Mouse (Mus musculus) olfactory bulb, adult 2 months (tissue): Measurements from ENCODE around the gene Plekhd1. TPM values are rescaled to one million over a fixed set of nuclear protein-coding genes. Genes with fewer than 3 reads are reported as not detected.

Experiments used
- H3K27ac ChIP-seq: fragments of 200-500 bp; 2 replicates; pipeline ENCODE4 v1.5.1; 2012; ENCODE audit warnings: low read depth, low read length; ENCODE audit not compliant: insufficient read depth
- H3K4me1 ChIP-seq: fragments of 200-500 bp; 2 replicates; pipeline ENCODE4 v1.6.1; 2012; ENCODE audit warnings: low read length; ENCODE audit not compliant: control insufficient read depth, insufficient read depth
- H3K4me3 ChIP-seq: fragments of 200-500 bp; 2 replicates; pipeline ENCODE4 v1.5.1; 2012; ENCODE audit warnings: mild to moderate bottlenecking, low read depth, low read length, moderate library complexity; ENCODE audit not compliant: insufficient read depth
- CTCF ChIP-seq: fragments of 200-500 bp; IDR thresholded peaks from 2 replicates; pipeline ENCODE4 v1.5.1; 2012; ENCODE audit warnings: low read depth, mild to moderate bottlenecking, low read length, moderate library complexity; ENCODE audit not compliant: insufficient read depth
- POLR2A ChIP-seq: fragments of 200-500 bp; IDR thresholded peaks from 2 replicates; pipeline ENCODE4 v1.6.1; 2012; ENCODE audit warnings: mild to moderate bottlenecking, low read depth, low read length, moderate library complexity; ENCODE audit not compliant: insufficient read depth
- WGBS: fragments of 180-500 bp; shearing (Covaris S2); methylation state at CpG from one replicate; pipeline ENCODE4 v1.1.7; 2018; 5-methylcytosine and 5-hydroxymethylcytosine counted together
- polyA plus RNA-seq: library from polyadenylated mRNA; stranded (reverse); fragments of >200 nt; gene quantifications from 2 replicates; pipeline ENCODE4 v1.2.4, GENCODE M21; 2012; ENCODE audit warnings: low replicate concordance; ENCODE audit not compliant: missing spikeins, insufficient read depth, insufficient read length

The Plekhd1 gene
- polyA plus RNA-seq, 1 experiment, result not detected

DNA sequence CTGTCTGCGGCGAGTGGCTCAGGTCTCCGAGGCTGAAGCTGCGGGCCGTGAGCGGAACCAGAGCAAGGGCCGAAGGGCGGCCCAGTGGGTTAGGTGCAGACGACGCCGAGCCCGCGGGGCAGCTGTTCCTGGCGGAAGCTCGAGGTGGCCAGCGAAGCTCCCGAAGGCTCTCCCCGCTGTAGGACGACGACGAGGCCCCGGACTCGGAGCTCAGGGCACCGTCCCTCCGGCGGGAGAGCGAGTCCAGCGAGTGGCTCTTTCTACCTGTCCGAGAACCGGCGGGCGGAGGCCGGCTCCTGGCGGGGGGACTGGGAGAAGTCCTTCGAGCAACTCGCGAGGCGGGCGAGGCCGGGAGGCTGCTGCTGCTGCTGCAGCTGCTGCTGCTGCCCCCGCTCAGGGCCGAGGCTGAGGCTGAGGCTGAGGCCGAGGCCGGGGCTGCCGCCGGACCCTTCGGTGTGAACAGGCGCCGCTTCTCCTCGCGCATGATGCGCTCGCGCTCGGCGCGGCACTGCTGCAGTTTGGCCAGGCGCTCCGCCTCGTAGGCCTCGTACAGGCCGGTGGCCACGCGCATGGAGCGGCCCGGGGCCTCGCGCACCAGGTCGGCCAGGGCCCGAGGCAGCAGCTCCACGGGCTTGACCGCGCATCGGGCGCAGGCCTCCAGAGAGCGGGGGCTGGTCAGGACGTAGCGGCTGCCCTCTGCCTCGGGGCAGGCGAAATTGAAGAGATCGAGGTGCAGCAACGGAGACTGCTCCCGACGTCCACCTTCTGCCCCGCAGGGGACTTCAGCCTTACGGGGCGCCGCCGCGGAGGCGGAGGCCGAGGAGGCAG, 66.4 kb downstream of the Plekhd1 start:
- TF ChIP-seq POLR2A, result no peak
- no peak for TF ChIP-seq CTCF
- Histone ChIP-seq H3K4me1 (peaks cover 19% of the 10 kb centered on the region), H3K27ac (peak overlapping the region; percentile 87), H3K4me3 (peak overlapping the region; percentile 74)
- 52% methylated on average over 92 of the region's 92 CpGs for WGBS

DNA sequence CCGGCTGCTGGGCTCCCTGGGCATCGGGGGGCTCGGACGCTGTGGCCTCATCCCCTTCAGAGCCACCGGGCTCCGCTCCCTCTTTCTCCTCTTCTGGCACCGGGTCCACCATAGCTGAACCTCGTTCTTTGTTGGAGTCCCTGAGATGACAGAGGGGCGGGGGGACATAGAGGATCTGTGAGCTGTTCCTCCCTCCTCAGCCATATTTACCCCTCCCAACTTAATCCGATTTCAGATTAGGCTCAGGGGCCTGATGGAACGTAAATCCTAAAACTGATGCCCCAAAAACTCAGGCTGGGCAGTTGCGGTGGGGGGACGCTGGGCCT, 67.0 kb downstream of the Plekhd1 start:
- H3K4me3 ChIP-seq, result peak overlapping the region; percentile 74
- 5% methylated on average over 13 of the region's 13 CpGs for WGBS
- H3K27ac ChIP-seq, result peak overlapping the region; percentile 87
- TF ChIP-seq CTCF (no peak), POLR2A (no peak)
- H3K4me1 ChIP-seq, result peaks cover 19% of the 10 kb centered on the region

DNA sequence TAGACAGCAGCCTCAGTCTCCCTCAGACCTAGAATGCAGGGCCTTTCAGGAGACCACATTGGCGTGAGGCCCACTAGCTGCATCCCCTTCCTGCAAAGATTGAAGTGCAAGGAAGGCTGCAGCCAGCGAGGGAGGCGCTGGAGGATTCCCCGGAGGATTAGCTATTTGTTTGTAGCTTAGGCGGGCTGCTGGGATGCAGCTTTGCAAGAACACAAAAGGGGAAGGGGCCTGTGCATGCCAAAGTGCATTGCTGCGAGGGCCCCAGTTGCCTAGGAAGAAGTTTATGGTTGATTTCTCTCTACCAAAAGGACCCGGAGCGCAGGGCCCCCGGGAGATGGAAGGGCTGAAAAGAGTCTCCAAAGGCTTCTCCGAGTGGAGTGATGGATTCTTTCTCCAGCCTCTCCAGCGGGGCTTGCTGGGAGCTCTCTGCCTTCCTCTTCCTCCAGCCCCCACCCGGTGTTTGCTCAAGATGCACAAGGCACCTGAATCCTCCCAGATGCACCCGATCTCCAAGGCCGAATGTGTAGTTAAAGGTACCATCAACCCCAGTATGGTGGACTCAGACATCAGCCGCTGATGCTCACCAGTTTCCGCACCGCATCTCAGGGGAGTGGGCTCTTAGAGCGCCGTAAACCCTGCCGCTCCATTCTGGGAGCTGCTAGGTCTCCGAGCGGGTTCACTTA, 67.5 kb downstream of the Plekhd1 start:
- WGBS, result 1% methylated on average over 22 of the region's 22 CpGs
- Histone ChIP-seq H3K27ac (peak overlapping the region; percentile 87), H3K4me3 (peak overlapping the region; percentile 74), H3K4me1 (peaks cover 19% of the 10 kb centered on the region)
- no peak for TF ChIP-seq POLR2A
- TF ChIP-seq CTCF, result no peak

DNA sequence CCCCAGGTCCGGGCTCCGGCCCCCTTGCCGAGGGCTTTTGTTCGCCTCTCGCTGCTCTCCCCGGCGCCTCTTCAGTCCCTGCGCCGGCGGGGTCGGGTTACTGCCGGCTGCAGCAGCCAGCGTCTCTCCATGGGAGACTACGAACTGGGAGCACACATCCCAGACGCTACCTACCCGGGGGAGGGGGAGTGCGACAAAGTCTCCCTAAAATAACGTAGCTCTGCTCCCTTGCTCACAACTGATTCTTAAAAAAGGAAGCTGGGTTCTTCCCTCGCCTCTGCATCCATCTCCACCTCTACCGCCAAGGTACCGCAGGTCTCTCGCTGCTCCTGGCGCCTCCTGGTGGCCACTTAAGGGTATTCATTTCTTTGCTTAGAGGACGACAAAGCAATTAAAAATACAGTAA, 68.0 kb downstream of the Plekhd1 start, which contains the start of gene Ccdc177:
Ccdc177 (minus strand) TSS at position 292 of the 406 bp plus-strand sequence.
- peak within 1 kb of the TSS; percentile 74 for H3K4me3 ChIP-seq
- TF ChIP-seq POLR2A, result no peak
- peak; percentile 82; the same call in 1 of the 2 replicates for TF ChIP-seq CTCF
- WGBS, result under 1% methylated on average over 24 of the region's 24 CpGs
- H3K27ac ChIP-seq, result peak within 1 kb of the TSS; percentile 87
- H3K4me1 ChIP-seq, result peaks cover 19% of the 10 kb centered on the region

DNA sequence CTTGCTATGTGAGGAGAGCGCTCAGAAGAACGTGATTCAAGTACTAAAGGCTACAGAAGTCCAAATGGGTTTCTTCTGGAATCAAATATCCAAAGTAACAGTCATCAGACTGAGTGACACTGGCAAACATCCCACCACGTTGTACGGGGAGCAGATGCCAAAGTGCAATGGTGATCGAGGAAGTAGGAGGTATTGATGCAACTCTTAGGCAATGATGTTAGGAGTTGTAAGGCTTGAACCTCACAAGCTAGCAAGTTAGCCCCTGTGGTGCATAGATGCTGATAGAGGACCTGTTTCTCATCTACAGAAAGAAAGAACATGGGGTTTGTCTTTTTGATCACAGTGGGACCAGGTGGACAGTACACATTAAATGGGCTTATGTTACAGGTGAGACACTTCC, 70.6 kb downstream of the Plekhd1 start:
- TF ChIP-seq CTCF (no peak), POLR2A (no peak)
- Histone ChIP-seq H3K27ac (no peak overlapping the region), H3K4me1 (peaks cover 14% of the 10 kb centered on the region), H3K4me3 (no peak overlapping the region)
- WGBS, result 87% methylated on average over 5 of the region's 5 CpGs

DNA sequence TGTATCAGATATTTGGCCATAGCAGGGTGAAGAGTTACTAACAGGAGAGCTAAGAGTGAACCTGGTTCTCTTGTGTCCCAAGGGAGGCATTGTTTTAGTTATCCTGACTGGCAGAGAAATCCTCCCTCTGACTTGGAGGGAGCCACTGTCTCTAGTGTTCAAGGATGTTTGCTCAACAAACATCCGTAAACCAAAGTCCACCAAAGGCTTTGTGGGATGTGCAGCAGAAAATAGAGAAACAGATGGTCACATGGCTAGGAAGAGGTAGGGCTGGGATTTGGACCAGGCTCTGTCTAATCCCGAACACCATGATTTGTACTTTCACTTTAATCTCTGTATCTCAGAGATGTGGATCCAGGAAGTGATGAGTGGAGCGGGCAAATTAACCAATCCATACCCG, 71.7 kb downstream of the Plekhd1 start:
- no peak for TF ChIP-seq POLR2A
- no peak for TF ChIP-seq CTCF
- H3K27ac ChIP-seq, result no peak overlapping the region
- WGBS, result 80% methylated on average over 4 of the region's 4 CpGs
- H3K4me1 ChIP-seq, result peaks cover 5% of the 10 kb centered on the region
- H3K4me3 ChIP-seq, result no peak overlapping the region

DNA sequence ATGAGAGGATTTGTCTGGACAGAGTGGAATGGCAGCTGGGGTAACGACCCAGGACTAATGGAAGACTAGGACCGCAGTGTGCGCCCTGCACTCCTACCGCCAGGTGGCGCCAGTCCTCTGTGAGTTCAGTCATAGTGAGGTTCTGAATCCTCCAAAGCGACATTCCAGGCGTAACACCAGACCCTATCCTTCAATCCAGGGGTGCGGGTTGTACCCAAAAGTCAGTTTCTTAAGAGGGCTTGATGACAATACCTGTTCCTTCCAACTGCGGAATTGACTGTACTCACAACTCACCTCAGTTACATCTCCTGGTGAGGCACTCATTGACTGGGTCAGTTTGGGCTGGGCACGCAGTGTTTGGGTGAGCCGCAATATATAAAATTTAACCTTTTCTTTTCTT, 77.3 kb downstream of the Plekhd1 start:
- TF ChIP-seq CTCF (peak; percentile 95), POLR2A (no peak)
- no peak overlapping the region for H3K27ac ChIP-seq
- H3K4me3 ChIP-seq, result no peak overlapping the region
- WGBS, result 17% methylated on average over 11 of the region's 11 CpGs
- H3K4me1 ChIP-seq, result no peaks in the 10 kb centered on the region

Other genes with a start within 250 kb of the Plekhd1 start
- not detected in 2 replicates for gene Exd2, start 229.5 kb upstream of the Plekhd1 start, polyA plus RNA-seq
- gene Galnt16, start 174.3 kb upstream of the Plekhd1 start, polyA plus RNA-seq, result not detected in 2 replicates
- not detected in 2 replicates for gene Slc39a9, start 48.7 kb upstream of the Plekhd1 start, polyA plus RNA-seq
- gene Erh, start 48.2 kb upstream of the Plekhd1 start, polyA plus RNA-seq, result not detected in 2 replicates
- gene Ccdc177, start 68.1 kb downstream of the Plekhd1 start, polyA plus RNA-seq, result not detected in 2 replicates
- not detected in 2 replicates for gene Susd6, start 97.9 kb downstream of the Plekhd1 start, polyA plus RNA-seq